Mouse (Mus musculus) olfactory bulb, adult 2 months (tissue): ENCODE results near the gene Lcn12.

Experiments used
- CTCF ChIP-seq: fragments of 200-500 bp; IDR thresholded peaks from 2 replicates; pipeline ENCODE4 v1.5.1; 2012; ENCODE audit warnings: low read depth, mild to moderate bottlenecking, low read length, moderate library complexity; ENCODE audit not compliant: insufficient read depth
- POLR2A ChIP-seq: fragments of 200-500 bp; IDR thresholded peaks from 2 replicates; pipeline ENCODE4 v1.6.1; 2012; ENCODE audit warnings: mild to moderate bottlenecking, low read depth, low read length, moderate library complexity; ENCODE audit not compliant: insufficient read depth

- TF ChIP-seq POLR2A (no peak), CTCF (no peak)
Observed at GRCm38 (mm10) chr2:25505000-25505399, 11.3 kb upstream of the Lcn12 start.
